ENCODE assay signal across 20 mouse cellular contexts in genomic region chr3:136874566-136874965, GRCm38 (mm10).
DNase-seq lines count a peak whose midpoint lies in the region; ATAC-seq and TF ChIP-seq lines count a peak whose summit lies in the region.
"Had no signal": no experiment of that assay in that cellular context is flagged by ENCODE, and none has a peak within 500 bp of the region (broad histone marks: within the 10 kb centered on the region; RNA-seq: fewer than 3 reads in every experiment).

No protein-coding gene starts in this region.

- peaks cover 12% of the 10 kb centered on the region; the same call in 1 of the 2 replicates for H3K4me1 ChIP-seq in hindbrain, postnatal 0 days (ENCODE audit: insufficient read depth, low read length)
- peaks cover 20% of the 10 kb centered on the region for H3K4me1 ChIP-seq in hindbrain, embryonic 12.5 days
- H3K4me1 ChIP-seq in forebrain, embryonic 16.5 days (replicated peaks; ENCODE audit: control insufficient read depth, insufficient read depth, low read length) = peaks cover 28% of the 10 kb centered on the region
- H3K4me1 ChIP-seq in olfactory bulb, adult 2 months (ENCODE audit: control insufficient read depth, insufficient read depth, low read length) = peaks cover 17% of the 10 kb centered on the region
- peaks cover 11% of the 10 kb centered on the region for H3K4me1 ChIP-seq in intestine, embryonic 16.5 days (ENCODE audit: control insufficient read depth, insufficient read depth, low read length)

- ATAC-seq in hindbrain, postnatal 0 days = peak; percentile 62; the same call in 1 of the 2 replicates
- no peak for ATAC-seq in hindbrain, embryonic 12.5 days (ENCODE audit: low FRiP score)
- ATAC-seq in forebrain, embryonic 16.5 days = 0 out of 2 replicates have a peak, but pooled peaks have one; percentile 13
- ATAC-seq in granulocyte monocyte progenitor cell, adult 5-6 weeks (replicated peaks; ENCODE audit: poor library complexity, severe bottlenecking) = no peak
- ATAC-seq in intestine, embryonic 16.5 days = no peak
- ATAC-seq: intestine, embryonic 15.5 days; lung, postnatal 0 days had no signal

- no peak overlapping the region for H3K4me2 ChIP-seq in hindbrain, postnatal 0 days (ENCODE audit: low read depth, low read length)
- no peak overlapping the region for H3K4me2 ChIP-seq in hindbrain, embryonic 12.5 days (replicated peaks)
- no peak overlapping the region for H3K4me2 ChIP-seq in forebrain, embryonic 16.5 days (ENCODE audit: low read length)
- H3K4me2 ChIP-seq in intestine, embryonic 16.5 days (ENCODE audit: low read depth, low read length) = no peak overlapping the region
- H3K4me2 ChIP-seq: embryonic facial prominence, embryonic 12.5 days; heart, embryonic 15.5 days; intestine, embryonic 15.5 days; kidney, embryonic 15.5 days; limb, embryonic 15.5 days; neural tube, embryonic 12.5 days had no signal

- H3K36me3 ChIP-seq in hindbrain, postnatal 0 days (ENCODE audit: insufficient read depth, low read length) = no peaks in the 10 kb centered on the region
- H3K36me3 ChIP-seq in hindbrain, embryonic 12.5 days = no peaks in the 10 kb centered on the region
- H3K36me3 ChIP-seq in forebrain, embryonic 16.5 days (ENCODE audit: control insufficient read depth, insufficient read depth) = no peaks in the 10 kb centered on the region
- H3K36me3 ChIP-seq in intestine, embryonic 16.5 days (ENCODE audit: control insufficient read depth, insufficient read depth, low read length) = no peaks in the 10 kb centered on the region
- H3K36me3 ChIP-seq: embryonic facial prominence, embryonic 12.5 days; intestine, embryonic 15.5 days; limb, embryonic 15.5 days; neural tube, embryonic 12.5 days had no signal

- no peak for TF ChIP-seq POLR2A in olfactory bulb, adult 2 months (IDR thresholded peaks at IDR 0.05; ENCODE audit: insufficient read depth, low read depth, low read length)

- 31% methylated on average over 5 of the region's 5 CpGs for WGBS in hindbrain, postnatal 0 days
- WGBS in hindbrain, embryonic 12.5 days = 56% methylated on average over 5 of the region's 5 CpGs
- 15% methylated on average over 5 of the region's 5 CpGs for WGBS in forebrain, embryonic 16.5 days
- 43% methylated on average over 5 of the region's 5 CpGs for WGBS in olfactory bulb, adult 2 months
- 67% methylated on average over 5 of the region's 5 CpGs for WGBS in intestine, embryonic 16.5 days

- H3K27me3 ChIP-seq in hindbrain, postnatal 0 days (ENCODE audit: insufficient read depth, low read length) = no peaks in the 10 kb centered on the region
- no peaks in the 10 kb centered on the region for H3K27me3 ChIP-seq in hindbrain, embryonic 12.5 days
- no peaks in the 10 kb centered on the region for H3K27me3 ChIP-seq in forebrain, embryonic 16.5 days (replicated peaks; ENCODE audit: control insufficient read depth, insufficient read depth, low read length)
- H3K27me3 ChIP-seq in intestine, embryonic 16.5 days (replicated peaks; ENCODE audit: control insufficient read depth, insufficient read depth, low read length) = no peaks in the 10 kb centered on the region
- H3K27me3 ChIP-seq: embryonic facial prominence, embryonic 12.5 days; heart, embryonic 15.5 days; intestine, embryonic 15.5 days; kidney, embryonic 15.5 days; limb, embryonic 15.5 days; neural tube, embryonic 12.5 days had no signal

- no peak overlapping the region for H3K9ac ChIP-seq in hindbrain, postnatal 0 days (replicated peaks; ENCODE audit: low read length)
- H3K9ac ChIP-seq in hindbrain, embryonic 12.5 days = no peak overlapping the region
- H3K9ac ChIP-seq in forebrain, embryonic 16.5 days (replicated peaks; ENCODE audit: low read depth, low read length) = no peak overlapping the region
- no peak overlapping the region for H3K9ac ChIP-seq in intestine, embryonic 16.5 days (ENCODE audit: low read depth, low read length)
- H3K9ac ChIP-seq: embryonic facial prominence, embryonic 12.5 days; heart, embryonic 15.5 days; intestine, embryonic 15.5 days; kidney, embryonic 15.5 days; limb, embryonic 15.5 days; neural tube, embryonic 12.5 days had no signal

- TF ChIP-seq CTCF in hindbrain, postnatal 0 days (IDR thresholded peaks at IDR 0.05; ENCODE audit: low read depth) = no peak
- TF ChIP-seq CTCF in olfactory bulb, adult 2 months (IDR thresholded peaks at IDR 0.05; ENCODE audit: insufficient read depth, low read depth, low read length) = no peak

- no peak overlapping the region for H3K4me3 ChIP-seq in hindbrain, postnatal 0 days (ENCODE audit: low read length)
- no peak overlapping the region for H3K4me3 ChIP-seq in hindbrain, embryonic 12.5 days
- no peak overlapping the region for H3K4me3 ChIP-seq in forebrain, embryonic 16.5 days (replicated peaks; ENCODE audit: low read length)
- H3K4me3 ChIP-seq in olfactory bulb, adult 2 months (ENCODE audit: insufficient read depth, low read depth, low read length) = no peak overlapping the region
- no peak overlapping the region for H3K4me3 ChIP-seq in intestine, embryonic 16.5 days (ENCODE audit: low read length)
- H3K4me3 ChIP-seq: embryonic facial prominence, embryonic 12.5 days; erythroblast, embryonic 14.5 days; heart, embryonic 15.5 days; intestine, embryonic 15.5 days; kidney, embryonic 15.5 days; limb, embryonic 15.5 days; neural tube, embryonic 12.5 days had no signal

- no peaks in the 10 kb centered on the region for H3K9me3 ChIP-seq in hindbrain, postnatal 0 days (ENCODE audit: low read length)
- no peaks in the 10 kb centered on the region for H3K9me3 ChIP-seq in hindbrain, embryonic 12.5 days (replicated peaks)
- no peaks in the 10 kb centered on the region for H3K9me3 ChIP-seq in forebrain, embryonic 16.5 days (ENCODE audit: control insufficient read depth, low read length)
- no peaks in the 10 kb centered on the region for H3K9me3 ChIP-seq in intestine, embryonic 16.5 days (ENCODE audit: control insufficient read depth, low read length)
- H3K9me3 ChIP-seq: embryonic facial prominence, embryonic 12.5 days; heart, embryonic 15.5 days; intestine, embryonic 15.5 days; kidney, embryonic 15.5 days; limb, embryonic 15.5 days; neural tube, embryonic 12.5 days had no signal

- H3K27ac ChIP-seq in hindbrain, postnatal 0 days = no peak overlapping the region
- H3K27ac ChIP-seq in hindbrain, embryonic 12.5 days = no peak overlapping the region
- H3K27ac ChIP-seq in forebrain, embryonic 16.5 days (ENCODE audit: low read length) = no peak overlapping the region
- H3K27ac ChIP-seq in olfactory bulb, adult 2 months (ENCODE audit: insufficient read depth, low read depth, low read length) = 0 out of 2 replicates have a peak overlapping the region, but pooled peaks have one; percentile 44
- no peak overlapping the region for H3K27ac ChIP-seq in intestine, embryonic 16.5 days (ENCODE audit: low read length)
- H3K27ac ChIP-seq: embryonic facial prominence, embryonic 12.5 days; heart, embryonic 15.5 days; intestine, embryonic 15.5 days; kidney, embryonic 15.5 days; limb, embryonic 15.5 days; neural tube, embryonic 12.5 days had no signal

- DNase-seq in cerebellum, postnatal 10 days = peak; percentile 20 to 35
- no peak for DNase-seq in cerebellum, postnatal 14 days
- no peak for DNase-seq in hindbrain, postnatal 0 days (ENCODE audit: low spot score)
- DNase-seq: adrenal gland, adult 2 months; cerebellum, adult 8-10 months; gastrocnemius, postnatal 14 days; layer of hippocampus, postnatal 36 days had no signal

Comparison
In these comparisons a context has a peak if more than half of its experiments do, and no peak if none do; other contexts are left out.
1. DNase-seq: peak in cerebellum, postnatal 10 days (2 of 2); none in cerebellum, postnatal 14 days (0 of 2) and hindbrain, postnatal 0 days (single experiment).
2. ATAC-seq: peak in hindbrain, postnatal 0 days (single experiment) and forebrain, embryonic 16.5 days (single experiment); none in hindbrain, embryonic 12.5 days (single experiment), granulocyte monocyte progenitor cell, adult 5-6 weeks (single experiment) and intestine, embryonic 16.5 days (single experiment).